Mouse (Mus musculus): Measurements from ENCODE around the gene Trim28.

Trim28 gene

GRCm38 (mm10) chr7:13001584-13001983 lies 2.7 kb downstream of the Trim28 start:
- no peak for DNase-seq

- DNase-seq = no peak
Measured at GRCm38 (mm10) chr7:13003380-13003779, 4.5 kb downstream of the Trim28 start.

GRCm38 (mm10) chr7:13006011-13006410 lies 7.1 kb downstream of the Trim28 start:
- DNase-seq = no peak

GRCm38 (mm10) chr7:13006531-13006930 lies 7.6 kb downstream of the Trim28 start:
- no peak for DNase-seq

GRCm38 (mm10) chr7:13007341-13008092 lies 8.6 kb downstream of the Trim28 start:
- no peak for DNase-seq

- DNase-seq = peak; percentile 94
Measured at GRCm38 (mm10) chr7:13009143-13010004, 10.5 kb downstream of the Trim28 start.

GRCm38 (mm10) chr7:13010005-13010908 lies 11.3 kb downstream of the Trim28 start, which contains the start of gene Zbtb45:
TSS of gene Zbtb45 (minus strand) at chr7:13010034.
- DNase-seq = no peak

- DNase-seq = no peak
Measured at GRCm38 (mm10) chr7:13013671-13014070, 14.8 kb downstream of the Trim28 start.

GRCm38 (mm10) chr7:13014275-13014839 lies 15.4 kb downstream of the Trim28 start:
- DNase-seq = no peak

- no peak for DNase-seq
Measured at GRCm38 (mm10) chr7:13015217-13015616, 16.3 kb downstream of the Trim28 start.

- peak; percentile 80 for DNase-seq
Measured at GRCm38 (mm10) chr7:13022773-13023535, 24.0 kb downstream of the Trim28 start.

GRCm38 (mm10) chr7:13023928-13024731 lies 25.2 kb downstream of the Trim28 start:
- DNase-seq = peak; percentile 97

GRCm38 (mm10) chr7:13024805-13025204 lies 25.9 kb downstream of the Trim28 start:
- DNase-seq = peak; percentile 93

- no peak for DNase-seq
Measured at GRCm38 (mm10) chr7:13025511-13026112, 26.7 kb downstream of the Trim28 start.

- DNase-seq = no peak
Measured at GRCm38 (mm10) chr7:13028986-13029385, 30.1 kb downstream of the Trim28 start.

GRCm38 (mm10) chr7:13031069-13031468 lies 32.2 kb downstream of the Trim28 start:
- DNase-seq = peak; percentile 63

- DNase-seq = no peak
Measured at GRCm38 (mm10) chr7:13031983-13032382, 33.1 kb downstream of the Trim28 start.

- DNase-seq = no peak
Measured at GRCm38 (mm10) chr7:13032541-13032940, 33.6 kb downstream of the Trim28 start.

- no peak for DNase-seq
Measured at GRCm38 (mm10) chr7:13033451-13034147, 34.7 kb downstream of the Trim28 start.

Data from thymus, postnatal 4 days (tissue).